Mouse (Mus musculus) kidney, adult 2 months (tissue): Measurements from ENCODE around the gene Cacna1a.

ENCODE experiments used
- CTCF ChIP-seq: fragments of 200-500 bp; conservative IDR thresholded peaks from 2 replicates; pipeline ENCODE4 v1.5.1; 2011; ENCODE audit warnings: low read depth, mild to moderate bottlenecking, control low read depth, low read length, moderate library complexity, mixed read lengths; ENCODE audit not compliant: insufficient read depth, insufficient read length
- POLR2A ChIP-seq: fragments of 200-500 bp; IDR thresholded peaks from one replicate; pipeline ENCODE4 v1.6.1; 2011; ENCODE audit warnings: low read depth, low read length, control low read depth

DNA sequence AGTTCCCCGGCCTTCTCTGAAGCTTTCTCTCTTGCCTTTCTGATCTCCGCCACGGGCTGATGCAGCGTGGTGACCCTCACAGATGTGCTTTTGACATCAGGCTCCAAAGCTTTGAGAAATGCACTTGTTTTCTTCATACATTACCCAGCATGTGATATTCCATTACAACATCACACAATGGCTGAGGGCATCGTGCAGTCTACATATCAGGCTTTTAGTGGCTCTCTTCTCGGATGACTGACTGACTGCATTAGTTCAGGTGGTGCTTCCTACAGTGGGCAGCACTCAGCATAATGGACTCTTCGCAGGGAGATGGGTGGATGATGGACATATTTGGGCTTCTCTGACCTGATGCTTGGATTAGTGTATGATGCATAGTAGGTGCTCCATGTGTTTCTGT, 37.8 kb downstream of the Cacna1a start:
- no peak for TF ChIP-seq CTCF
- TF ChIP-seq POLR2A: no peak
